Mouse (Mus musculus): ENCODE data around the gene Gm17622.

GRCm38 (mm10) chr13:96452621-96453020 is 37.9 kb upstream of the Gm17622 start:
- TF ChIP-seq POLR2A (IDR thresholded peaks at IDR 0.05; ENCODE audit: control insufficient read depth, extremely low read depth, insufficient read depth, low read length, poor library complexity) (no peak), CTCF (IDR thresholded peaks at IDR 0.05; ENCODE audit: borderline replicate concordance, control insufficient read depth, extremely low read depth, insufficient read depth, low read length, poor library complexity) (no peak)

Measured in thymus, adult 2 months (tissue).